ENCODE assay signal across 11 mouse cellular contexts in genomic region chr2:138362474-138362873, GRCm38 (mm10).
DNase-seq lines count a peak whose midpoint lies in the region; ATAC-seq lines count a peak whose summit lies in the region.
"Had no signal": no experiment of that assay in that cellular context is flagged by ENCODE, and none has a peak within 500 bp of the region (broad histone marks: within the 10 kb centered on the region; RNA-seq: fewer than 3 reads in every experiment).

No protein-coding gene starts in this region.

- no peak overlapping the region for H3K27ac ChIP-seq in midbrain, embryonic 11.5 days (ENCODE audit: low read depth, low read length)
- H3K27ac ChIP-seq in midbrain, embryonic 14.5 days (replicated peaks; ENCODE audit: low read depth, low read length) = no peak overlapping the region
- H3K27ac ChIP-seq in embryonic facial prominence, embryonic 11.5 days (replicated peaks; ENCODE audit: low read depth, low read length) = no peak overlapping the region
- H3K27ac ChIP-seq in limb, embryonic 13.5 days = peak overlapping the region; percentile 83
- H3K27ac ChIP-seq: heart, embryonic 15.5 days; liver, embryonic 15.5 days had no signal

- H3K27me3 ChIP-seq in midbrain, embryonic 11.5 days (ENCODE audit: control insufficient read depth, insufficient read depth, low read length) = no peaks in the 10 kb centered on the region
- no peaks in the 10 kb centered on the region for H3K27me3 ChIP-seq in midbrain, embryonic 14.5 days (ENCODE audit: control insufficient read depth, insufficient read depth, low read length)
- no peaks in the 10 kb centered on the region for H3K27me3 ChIP-seq in embryonic facial prominence, embryonic 11.5 days (ENCODE audit: control insufficient read depth, insufficient read depth, low read length)
- no peaks in the 10 kb centered on the region for H3K27me3 ChIP-seq in limb, embryonic 13.5 days
- H3K27me3 ChIP-seq: CH12.LX; heart, embryonic 15.5 days; liver, embryonic 15.5 days had no signal

- no peaks in the 10 kb centered on the region for H3K4me1 ChIP-seq in midbrain, embryonic 11.5 days (ENCODE audit: control insufficient read depth, insufficient read depth, low read length)
- H3K4me1 ChIP-seq in midbrain, embryonic 14.5 days (ENCODE audit: control insufficient read depth, insufficient read depth, low read length) = no peaks in the 10 kb centered on the region
- no peaks in the 10 kb centered on the region for H3K4me1 ChIP-seq in embryonic facial prominence, embryonic 11.5 days (ENCODE audit: control insufficient read depth, insufficient read depth, low read length)
- peaks cover 6% of the 10 kb centered on the region; the same call in 1 of the 2 replicates for H3K4me1 ChIP-seq in limb, embryonic 13.5 days
- H3K4me1 ChIP-seq: heart, embryonic 15.5 days; liver, embryonic 15.5 days had no signal

- no peak overlapping the region for H3K4me2 ChIP-seq in midbrain, embryonic 11.5 days
- no peak overlapping the region for H3K4me2 ChIP-seq in midbrain, embryonic 14.5 days (ENCODE audit: low read length)
- no peak overlapping the region for H3K4me2 ChIP-seq in embryonic facial prominence, embryonic 11.5 days (ENCODE audit: low read depth, low read length)
- H3K4me2 ChIP-seq in limb, embryonic 13.5 days (replicated peaks) = no peak overlapping the region
- H3K4me2 ChIP-seq: heart, embryonic 15.5 days; liver, embryonic 15.5 days had no signal

- peak; percentile 80 for ATAC-seq in midbrain, embryonic 11.5 days (ENCODE audit: low FRiP score)
- ATAC-seq in midbrain, embryonic 14.5 days (ENCODE audit: low FRiP score, low TSS enrichment) = no peak
- ATAC-seq in embryonic facial prominence, embryonic 11.5 days (replicated peaks; ENCODE audit: insufficient number of reproducible peaks, low FRiP score, low TSS enrichment, low read depth) = peak; percentile 74; the same call in 1 of the 2 replicates
- peak; percentile 79 for ATAC-seq in limb, embryonic 13.5 days (ENCODE audit: low FRiP score, low read depth)

- H3K36me3 ChIP-seq in midbrain, embryonic 11.5 days (ENCODE audit: control insufficient read depth, insufficient read depth, low read length) = no peaks in the 10 kb centered on the region
- no peaks in the 10 kb centered on the region for H3K36me3 ChIP-seq in midbrain, embryonic 14.5 days (ENCODE audit: control insufficient read depth, insufficient read depth, low read length)
- H3K36me3 ChIP-seq in embryonic facial prominence, embryonic 11.5 days (replicated peaks; ENCODE audit: control insufficient read depth, insufficient read depth, low read depth, low read length) = no peaks in the 10 kb centered on the region
- H3K36me3 ChIP-seq in limb, embryonic 13.5 days = no peaks in the 10 kb centered on the region
- H3K36me3 ChIP-seq: heart, embryonic 15.5 days; liver, embryonic 15.5 days had no signal

- peak; percentile 85 for DNase-seq in midbrain, embryonic 11.5 days (ENCODE audit: low spot score, missing footprints)
- no peak for DNase-seq in midbrain, embryonic 14.5 days
- peak; percentile 27 for DNase-seq in embryonic facial prominence, embryonic 11.5 days (ENCODE audit: low spot score)
- peak; percentile 12 for DNase-seq in mesoderm, embryonic 11.5 days (ENCODE audit: low read depth, low spot score)
- no peak for DNase-seq in cerebellum, adult 11-12 months
- DNase-seq in cerebellum, adult 8-10 months = no peak
- DNase-seq: gastrocnemius, postnatal 14 days had no signal

- WGBS in midbrain, embryonic 11.5 days = 17% methylated on average over 5 of the region's 5 CpGs
- 3% methylated on average over 5 of the region's 5 CpGs for WGBS in midbrain, embryonic 14.5 days
- WGBS in embryonic facial prominence, embryonic 11.5 days = 25% methylated on average over 5 of the region's 5 CpGs
- whole genome bisulfite sequencing in limb, embryonic 13.5 days = 49% methylated on average over 5 of the region's 5 CpGs

- no peak overlapping the region for H3K4me3 ChIP-seq in midbrain, embryonic 11.5 days (ENCODE audit: low read depth, low read length)
- no peak overlapping the region for H3K4me3 ChIP-seq in midbrain, embryonic 14.5 days (replicated peaks; ENCODE audit: low read depth, low read length)
- no peak overlapping the region for H3K4me3 ChIP-seq in embryonic facial prominence, embryonic 11.5 days (ENCODE audit: low read depth, low read length)
- H3K4me3 ChIP-seq in limb, embryonic 13.5 days = no peak overlapping the region
- H3K4me3 ChIP-seq: heart, embryonic 15.5 days; liver, embryonic 15.5 days had no signal

- no peaks in the 10 kb centered on the region for H3K9me3 ChIP-seq in midbrain, embryonic 11.5 days (ENCODE audit: control insufficient read depth, low read length)
- H3K9me3 ChIP-seq in midbrain, embryonic 14.5 days (ENCODE audit: control insufficient read depth, low read length) = no peaks in the 10 kb centered on the region
- H3K9me3 ChIP-seq in embryonic facial prominence, embryonic 11.5 days (replicated peaks; ENCODE audit: control insufficient read depth, low read length) = no peaks in the 10 kb centered on the region
- no peaks in the 10 kb centered on the region for H3K9me3 ChIP-seq in limb, embryonic 13.5 days
- H3K9me3 ChIP-seq: heart, embryonic 15.5 days; liver, embryonic 15.5 days had no signal

- H3K9ac ChIP-seq in midbrain, embryonic 11.5 days (ENCODE audit: low read length) = no peak overlapping the region
- H3K9ac ChIP-seq in midbrain, embryonic 14.5 days (replicated peaks; ENCODE audit: low read length) = no peak overlapping the region
- H3K9ac ChIP-seq in embryonic facial prominence, embryonic 11.5 days (replicated peaks; ENCODE audit: low read length) = no peak overlapping the region
- H3K9ac ChIP-seq in limb, embryonic 13.5 days = no peak overlapping the region
- H3K9ac ChIP-seq: heart, embryonic 15.5 days; liver, embryonic 15.5 days had no signal

Comparison
In these comparisons a context has a peak if more than half of its experiments do, and no peak if none do; other contexts are left out.
1. DNase-seq: peak in midbrain, embryonic 11.5 days (single experiment), embryonic facial prominence, embryonic 11.5 days (single experiment) and mesoderm, embryonic 11.5 days (single experiment); none in midbrain, embryonic 14.5 days (single experiment), cerebellum, adult 11-12 months (single experiment) and cerebellum, adult 8-10 months (single experiment).